Mouse (Mus musculus) intestine, embryonic 14.5 days (tissue): ENCODE measurements at regions not wholly inside any gene's neighbourhood (a gene's known extent, or its start where the extent isn't known, plus 50 kb on each side); places are given as distances from the start of the nearest gene placed in this dataset.

Source experiments
- ATAC-seq: fragments of 200-750 bp; cut with Nextera tagmentation; replicated peaks from 2 replicates; pipeline ENCODE4 v1.8.0; 2017; ENCODE audit warnings: low read depth, moderate number of reproducible peaks, moderate TSS enrichment, moderate library complexity; ENCODE audit not compliant: low FRiP score, low TSS enrichment
- DNase-seq: peaks from one replicate; pipeline ENCODE4 v3.0.0-alpha.2; 2018; ENCODE audit warnings: low spot score
- H3K27ac ChIP-seq: fragments of 300-500 bp; sonication (generic); 2 replicates; pipeline ENCODE4 v1.5.1; 2014; ENCODE audit warnings: low read depth, mild to moderate bottlenecking, control low read depth
- H3K27me3 ChIP-seq: fragments of 300-500 bp; sonication (generic); replicated peaks from 2 replicates; pipeline ENCODE4 v1.6.1; 2014; ENCODE audit warnings: low read length, control low read depth; ENCODE audit not compliant: control insufficient read depth, insufficient read depth
- H3K36me3 ChIP-seq: fragments of 300-500 bp; sonication (generic); 2 replicates; pipeline ENCODE4 v1.6.1; 2014; ENCODE audit warnings: low read length, control low read depth; ENCODE audit not compliant: control insufficient read depth, insufficient read depth
- H3K4me1 ChIP-seq: fragments of 300-500 bp; sonication (generic); replicated peaks from 2 replicates; pipeline ENCODE4 v1.6.1; 2014; ENCODE audit warnings: low read length, control low read depth, mixed read lengths; ENCODE audit not compliant: control insufficient read depth, insufficient read depth
- H3K4me2 ChIP-seq: fragments of 300-500 bp; sonication (generic); 2 replicates; pipeline ENCODE4 v1.6.1; 2014; ENCODE audit warnings: low read length
- H3K4me3 ChIP-seq: fragments of 300-500 bp; sonication (generic); 2 replicates; pipeline ENCODE4 v1.5.1; 2014; ENCODE audit warnings: low read depth, low read length, control low read depth, mixed read lengths
- H3K9ac ChIP-seq: fragments of 300-500 bp; sonication (generic); 2 replicates; pipeline ENCODE4 v1.6.1; 2014; ENCODE audit warnings: mild to moderate bottlenecking, low read length
- H3K9me3 ChIP-seq: fragments of 300-500 bp; sonication (generic); 2 replicates; pipeline ENCODE4 v1.6.1; 2016; ENCODE audit warnings: low read length, control low read depth; ENCODE audit not compliant: control insufficient read depth
- WGBS: fragments of 180-500 bp; shearing (Covaris S2); extraction: QIAGEN DNeasy Blood & Tissue Kit; methylation state at CpG from one replicate; pipeline ENCODE4 v1.1.7; 2014; 5-methylcytosine and 5-hydroxymethylcytosine counted together

DNA sequence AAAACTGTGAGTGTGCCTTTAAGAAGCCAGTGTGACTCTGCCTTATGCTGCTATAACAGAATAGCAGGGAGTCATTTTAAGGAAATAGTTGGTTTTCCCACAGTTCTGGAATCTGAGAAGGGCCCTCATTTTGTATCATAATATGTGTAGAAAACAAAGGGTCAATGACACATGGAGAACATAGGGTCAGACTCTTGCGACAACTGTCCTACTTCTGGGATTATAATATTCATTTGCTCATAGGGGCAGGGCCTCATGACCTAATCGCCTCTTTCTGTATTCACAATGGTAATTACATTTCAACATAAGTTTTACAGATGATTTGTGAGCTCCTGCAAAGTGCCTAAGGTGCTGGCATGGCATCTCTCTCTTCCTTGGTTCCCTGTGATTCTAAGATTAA lies 279.3 kb downstream of the Ppargc1a start:
- Histone ChIP-seq H3K4me3 (no peak overlapping the region), H3K9ac (no peak overlapping the region), H3K36me3 (no peaks in the 10 kb centered on the region), H3K9me3 (no peaks in the 10 kb centered on the region), H3K27ac (no peak overlapping the region), H3K4me2 (no peak overlapping the region), H3K4me1 (no peaks in the 10 kb centered on the region), H3K27me3 (no peaks in the 10 kb centered on the region)
- ATAC-seq (no peak), DNase-seq (no peak)
- 88% methylated on average over 2 of the region's 2 CpGs for WGBS

DNA sequence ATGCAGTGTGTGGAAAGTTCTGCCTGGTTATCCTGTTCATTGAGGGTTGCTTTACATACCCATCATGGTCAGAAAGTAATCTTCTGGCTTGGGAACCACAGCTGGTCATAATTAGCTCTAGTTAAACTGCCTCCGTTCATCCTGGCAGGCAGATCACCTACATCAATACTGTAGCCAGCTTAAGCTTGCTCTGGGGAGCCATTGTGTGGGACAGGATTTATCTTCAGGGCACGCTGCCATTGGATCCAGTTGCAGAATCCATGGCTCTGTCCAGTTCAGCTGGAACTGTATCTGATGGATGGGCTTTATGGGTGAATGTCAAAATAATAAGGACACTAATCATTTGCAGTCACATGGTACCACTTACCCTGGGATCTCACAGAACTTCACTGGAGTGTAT lies 326.4 kb downstream of the Ppargc1a start:
- Histone ChIP-seq H3K9ac (no peak overlapping the region), H3K4me3 (no peak overlapping the region), H3K4me1 (no peaks in the 10 kb centered on the region), H3K4me2 (no peak overlapping the region), H3K27me3 (no peaks in the 10 kb centered on the region), H3K9me3 (no peaks in the 10 kb centered on the region), H3K27ac (no peak overlapping the region), H3K36me3 (no peaks in the 10 kb centered on the region)
- WGBS: 83% methylated on average over 2 of the region's 2 CpGs
- DNase-seq (no peak), ATAC-seq (no peak)

DNA sequence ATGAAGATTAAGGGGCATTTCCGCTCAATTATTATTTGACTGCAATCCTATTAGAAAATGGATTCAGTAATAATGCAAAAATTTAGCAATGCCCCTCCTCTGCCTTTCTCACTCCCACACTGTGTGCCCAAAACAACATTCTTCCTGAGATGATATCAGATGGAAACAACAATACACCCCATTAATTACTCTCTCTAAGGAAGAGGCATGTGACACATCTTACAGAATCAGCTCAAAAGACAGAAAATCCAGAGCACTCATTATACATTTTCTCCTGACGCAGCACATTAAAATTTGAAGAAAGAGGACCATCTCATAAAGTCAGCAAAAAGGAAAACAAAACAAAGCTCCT lies 333.5 kb downstream of the Ppargc1a start:
- H3K4me3 ChIP-seq: no peak overlapping the region
- no peak for DNase-seq
- no peak overlapping the region for H3K9ac ChIP-seq
- H3K9me3 ChIP-seq: no peaks in the 10 kb centered on the region
- H3K36me3 ChIP-seq: no peaks in the 10 kb centered on the region
- H3K4me1 ChIP-seq: no peaks in the 10 kb centered on the region
- no peaks in the 10 kb centered on the region for H3K27me3 ChIP-seq
- no peak for ATAC-seq
- WGBS: 83% methylated on average over 2 of the region's 2 CpGs
- no peak overlapping the region for H3K27ac ChIP-seq
- H3K4me2 ChIP-seq: no peak overlapping the region

DNA sequence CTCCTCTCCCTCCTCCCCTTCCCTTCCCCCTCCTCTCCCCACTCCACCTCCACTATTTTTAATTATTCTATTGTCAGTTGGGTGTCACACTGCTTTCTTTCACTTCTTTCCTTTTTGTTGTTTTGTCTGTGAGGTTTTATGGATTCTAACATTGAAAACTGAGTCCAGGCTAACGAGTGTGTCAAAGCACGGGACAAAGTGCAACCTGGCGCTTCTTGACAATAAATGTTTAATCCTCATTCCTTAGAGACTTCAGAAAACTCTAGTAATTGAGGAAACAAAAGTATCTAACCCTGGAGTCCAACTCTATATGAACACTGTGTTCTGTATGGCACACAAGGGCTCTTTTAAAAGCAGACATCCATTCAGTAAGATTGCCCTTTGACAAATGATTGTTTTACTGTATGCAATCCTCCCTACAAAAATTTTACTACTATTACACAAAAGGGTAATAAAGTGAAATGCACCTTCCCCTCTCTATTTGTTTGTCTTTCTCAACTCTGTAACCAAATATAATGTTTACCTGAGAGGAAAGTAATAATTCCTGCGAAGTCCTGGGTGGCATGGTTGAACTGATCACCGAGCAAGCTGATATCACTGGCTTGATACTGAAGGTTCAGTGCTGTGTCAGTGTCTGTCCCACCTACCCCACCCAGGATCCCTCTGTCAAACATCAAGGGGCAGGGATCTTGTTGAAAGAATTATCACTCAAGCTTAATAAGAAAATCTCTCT lies 334.1 kb downstream of the Ppargc1a start:
- WGBS: 66% methylated on average over 5 of the region's 5 CpGs
- no peak overlapping the region for H3K4me2 ChIP-seq
- no peak overlapping the region for H3K27ac ChIP-seq
- DNase-seq (no peak), ATAC-seq (no peak)
- H3K9me3 ChIP-seq: no peaks in the 10 kb centered on the region
- no peaks in the 10 kb centered on the region for H3K4me1 ChIP-seq
- no peak overlapping the region for H3K9ac ChIP-seq
- no peaks in the 10 kb centered on the region for H3K36me3 ChIP-seq
- no peak overlapping the region for H3K4me3 ChIP-seq
- H3K27me3 ChIP-seq: no peaks in the 10 kb centered on the region

DNA sequence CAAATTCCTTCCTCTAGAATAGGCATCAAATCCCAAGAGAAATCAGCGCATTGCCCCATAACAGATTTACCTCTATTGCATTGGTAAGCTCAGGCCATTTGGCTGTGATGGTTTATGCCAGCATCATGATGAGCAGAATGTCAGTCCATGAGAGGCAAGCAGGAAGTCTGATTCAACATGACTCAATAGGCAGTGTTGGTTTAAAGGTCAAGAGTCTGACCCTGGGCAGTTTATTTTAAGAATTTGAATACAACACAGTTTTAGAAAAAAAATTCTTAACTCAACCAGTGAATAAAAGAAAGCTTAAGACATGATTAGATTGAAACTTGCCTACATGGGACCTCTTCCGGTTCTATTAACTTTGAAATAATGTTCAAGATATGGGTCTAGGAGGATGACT lies 337.7 kb downstream of the Ppargc1a start:
- Histone ChIP-seq H3K4me2 (no peak overlapping the region), H3K4me3 (no peak overlapping the region), H3K27ac (no peak overlapping the region), H3K9ac (no peak overlapping the region), H3K9me3 (no peaks in the 10 kb centered on the region), H3K36me3 (no peaks in the 10 kb centered on the region), H3K4me1 (no peaks in the 10 kb centered on the region), H3K27me3 (no peaks in the 10 kb centered on the region)
- DNase-seq (no peak), ATAC-seq (no peak)
- WGBS: 98% methylated on average over 2 of the region's 2 CpGs

DNA sequence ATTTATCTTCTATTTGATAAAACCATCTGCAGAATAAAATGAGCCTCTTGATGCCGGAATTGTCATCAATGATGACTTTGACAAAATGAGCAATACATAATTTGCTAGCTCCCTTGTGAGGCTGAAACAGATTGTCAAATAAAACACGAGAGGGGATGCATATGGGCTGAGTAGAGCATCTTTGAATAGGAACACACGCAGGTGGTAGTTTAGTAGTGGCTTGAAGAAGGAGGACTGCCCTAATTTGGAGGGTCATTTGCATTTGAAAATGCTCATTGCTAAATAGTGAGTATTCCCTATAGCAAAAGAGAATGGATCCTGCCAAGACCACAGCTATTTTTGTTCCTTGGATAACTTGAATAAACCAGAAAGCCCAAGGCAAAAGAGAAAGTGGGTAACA lies 339.5 kb downstream of the Ppargc1a start:
- Histone ChIP-seq H3K4me3 (no peak overlapping the region), H3K27ac (no peak overlapping the region), H3K4me1 (no peaks in the 10 kb centered on the region), H3K9me3 (no peaks in the 10 kb centered on the region), H3K27me3 (no peaks in the 10 kb centered on the region), H3K4me2 (no peak overlapping the region), H3K9ac (no peak overlapping the region), H3K36me3 (no peaks in the 10 kb centered on the region)
- ATAC-seq (no peak), DNase-seq (no peak)
- WGBS: 89% methylated on average over 3 of the region's 3 CpGs

DNA sequence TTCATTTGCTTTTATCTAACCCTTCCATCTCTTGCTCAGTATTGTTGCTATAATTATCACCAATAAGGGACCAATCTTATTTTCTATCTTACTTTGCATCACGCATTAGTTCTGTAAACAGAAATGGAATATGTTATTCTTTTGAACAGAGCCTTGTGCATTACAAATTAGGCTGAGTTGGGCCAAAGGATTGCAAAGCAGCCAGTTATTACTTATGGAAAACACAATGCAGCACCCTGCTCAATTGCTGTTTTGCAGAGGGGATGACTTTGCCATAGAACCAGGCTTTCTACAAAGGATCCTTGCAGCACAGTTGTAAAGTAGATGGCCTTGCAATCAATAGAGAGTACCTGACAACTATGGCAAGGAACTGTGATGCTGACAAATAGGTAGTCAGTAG lies 364.3 kb downstream of the Ppargc1a start:
- H3K4me1 ChIP-seq: no peaks in the 10 kb centered on the region
- no peak for DNase-seq
- no peak overlapping the region for H3K4me3 ChIP-seq
- H3K9me3 ChIP-seq: no peaks in the 10 kb centered on the region
- 87% methylated on average over 1 of the region's 1 CpGs for WGBS
- no peaks in the 10 kb centered on the region for H3K36me3 ChIP-seq
- H3K9ac ChIP-seq: no peak overlapping the region
- H3K4me2 ChIP-seq: no peak overlapping the region
- H3K27ac ChIP-seq: no peak overlapping the region
- H3K27me3 ChIP-seq: no peaks in the 10 kb centered on the region
- ATAC-seq: no peak

DNA sequence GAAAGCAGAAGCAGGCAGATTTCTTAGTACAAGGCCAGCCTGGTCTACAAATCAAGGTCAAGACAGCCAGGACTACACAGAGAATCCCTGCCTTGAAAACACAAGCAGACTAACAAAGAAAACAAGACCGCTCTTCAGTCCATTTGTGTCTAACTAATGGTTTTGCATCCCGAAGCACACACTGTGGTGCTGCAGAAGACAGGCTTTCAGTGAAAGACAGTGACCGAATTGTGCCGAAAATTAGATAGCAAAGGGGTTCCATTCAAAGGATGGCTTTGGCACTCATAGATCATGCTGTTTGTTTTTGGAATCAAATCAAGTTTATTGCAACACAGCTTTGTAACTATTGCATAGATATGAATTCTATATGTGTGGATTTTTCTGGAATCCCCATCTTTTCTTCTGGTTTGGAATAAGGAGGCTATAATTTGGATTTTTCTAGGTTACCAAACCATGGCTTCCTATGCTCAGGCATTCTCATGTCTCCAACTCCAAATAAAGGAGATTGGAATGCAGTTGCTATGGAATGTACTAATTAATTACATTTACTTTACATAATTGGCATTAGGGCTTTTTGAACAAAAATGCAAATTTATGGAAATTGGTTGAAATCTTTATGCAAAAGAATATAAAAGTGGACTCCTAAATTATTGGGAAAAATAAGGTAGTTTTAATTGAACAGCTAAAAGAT lies 364.9 kb downstream of the Ppargc1a start:
- DNase-seq (no peak), ATAC-seq (no peak)
- Histone ChIP-seq H3K27ac (no peak overlapping the region), H3K4me1 (no peaks in the 10 kb centered on the region), H3K9ac (no peak overlapping the region), H3K4me3 (no peak overlapping the region), H3K36me3 (no peaks in the 10 kb centered on the region), H3K4me2 (no peak overlapping the region), H3K27me3 (no peaks in the 10 kb centered on the region), H3K9me3 (no peaks in the 10 kb centered on the region)
- WGBS: 80% methylated on average over 4 of the region's 4 CpGs
